8 mouse cellular contexts compared by ENCODE assay signal in the genomic region with DNA sequence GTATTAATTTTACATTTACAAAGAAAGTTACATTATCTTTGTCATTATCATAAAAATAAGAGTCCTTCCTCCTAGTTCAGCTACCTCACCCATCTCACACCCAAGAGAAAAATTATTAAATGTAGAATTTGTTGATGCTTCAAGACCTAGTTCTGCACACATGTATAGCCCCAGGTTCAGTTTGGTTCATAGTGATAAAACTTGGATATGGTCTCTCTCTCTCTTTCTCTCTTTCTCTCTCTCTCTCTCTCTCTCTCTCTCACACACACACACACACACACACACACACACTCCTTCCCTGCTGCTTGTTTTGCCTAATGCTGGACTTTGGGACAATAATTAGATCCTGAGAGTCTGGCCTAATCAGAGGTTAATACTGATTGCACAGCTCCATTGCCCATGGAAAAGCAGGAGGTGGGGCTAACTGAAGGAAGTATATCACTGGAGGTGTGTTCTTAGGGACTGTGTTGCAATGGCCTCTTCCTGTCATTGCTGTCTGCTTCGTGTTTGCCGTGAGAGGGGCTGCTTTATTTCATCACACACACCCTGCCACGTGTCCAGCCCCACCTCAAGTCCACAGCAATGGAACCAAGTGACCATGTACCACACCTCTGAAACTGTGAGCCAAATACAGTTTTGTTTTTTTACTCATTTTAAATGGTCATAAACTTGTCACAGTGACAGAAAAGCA. TPM values are rescaled to one million over a fixed set of nuclear protein-coding genes. Genes with fewer than 3 reads are reported as not detected.
DNase-seq lines count a peak whose midpoint lies in the region; ATAC-seq and TF ChIP-seq lines count a peak whose summit lies in the region.

No protein-coding gene starts in this region.

- H3K36me3 ChIP-seq in heart, embryonic 15.5 days: no peaks in the 10 kb centered on the region
- no peaks in the 10 kb centered on the region for H3K36me3 ChIP-seq in embryonic facial prominence, embryonic 14.5 days (ENCODE audit: control insufficient read depth, insufficient read depth, low read length)
- H3K36me3 ChIP-seq in limb, embryonic 14.5 days (ENCODE audit: control insufficient read depth, insufficient read depth, low read length): no peaks in the 10 kb centered on the region

- peak overlapping the region; percentile 81 for H3K4me2 ChIP-seq in heart, embryonic 15.5 days
- peak overlapping the region; percentile 68 for H3K4me2 ChIP-seq in embryonic facial prominence, embryonic 14.5 days (ENCODE audit: low read depth, low read length)
- H3K4me2 ChIP-seq in limb, embryonic 14.5 days (replicated peaks; ENCODE audit: low read depth, low read length, severe bottlenecking): peak overlapping the region; percentile 71

- H3K27ac ChIP-seq in heart, embryonic 15.5 days: peak overlapping the region; percentile 99; the same call in 1 of the 2 replicates
- no peak overlapping the region for H3K27ac ChIP-seq in embryonic facial prominence, embryonic 14.5 days (replicated peaks; ENCODE audit: low read depth, low read length)
- no peak overlapping the region for H3K27ac ChIP-seq in limb, embryonic 14.5 days (replicated peaks; ENCODE audit: low read depth, low read length)

- H3K27me3 ChIP-seq in heart, embryonic 15.5 days: no peaks in the 10 kb centered on the region
- no peaks in the 10 kb centered on the region for H3K27me3 ChIP-seq in embryonic facial prominence, embryonic 14.5 days (replicated peaks; ENCODE audit: control insufficient read depth, insufficient read depth, low read length)
- no peaks in the 10 kb centered on the region for H3K27me3 ChIP-seq in limb, embryonic 14.5 days (ENCODE audit: control insufficient read depth, insufficient read depth, low read length)

- WGBS in heart, embryonic 15.5 days: 39% methylated on average over 3 of the region's 3 CpGs
- WGBS in embryonic facial prominence, embryonic 14.5 days: 47% methylated on average over 3 of the region's 3 CpGs
- 16% methylated on average over 3 of the region's 3 CpGs for WGBS in limb, embryonic 14.5 days

- no peak for DNase-seq in heart, postnatal 25 days (ENCODE audit: low spot score)
- DNase-seq in embryonic facial prominence, embryonic 14.5 days (ENCODE audit: low spot score): no peak
- no peak for DNase-seq in limb, embryonic 14.5 days (ENCODE audit: low spot score)
- no peak for DNase-seq in gastrocnemius, postnatal 25 days
- DNase-seq in layer of hippocampus, postnatal 25 days (ENCODE audit: extremely low spot score in 1 of 2, low spot score in 1 of 2): no peak
- DNase-seq in frontal cortex, postnatal 25 days (ENCODE audit: low spot score in 2 of 2): no peak

- no peak for ATAC-seq in heart, embryonic 15.5 days (replicated peaks; ENCODE audit: insufficient number of reproducible peaks, insufficient read depth, low FRiP score, low read depth)
- no peak for ATAC-seq in embryonic facial prominence, embryonic 14.5 days (ENCODE audit: low read depth)
- no peak for ATAC-seq in limb, embryonic 14.5 days (ENCODE audit: low FRiP score, low read depth)
- ATAC-seq in monocyte, adult 5-6 weeks (replicated peaks; ENCODE audit: insufficient number of reproducible peaks, low FRiP score, low TSS enrichment, poor library complexity, severe bottlenecking): peak; percentile 46; the same call in 1 of the 2 replicates

- H3K9me3 ChIP-seq in heart, embryonic 15.5 days (replicated peaks): no peaks in the 10 kb centered on the region
- H3K9me3 ChIP-seq in embryonic facial prominence, embryonic 14.5 days (ENCODE audit: control insufficient read depth, low read length): no peaks in the 10 kb centered on the region
- no peaks in the 10 kb centered on the region for H3K9me3 ChIP-seq in limb, embryonic 14.5 days (ENCODE audit: control insufficient read depth, low read length)

- H3K9ac ChIP-seq in heart, embryonic 15.5 days: no peak overlapping the region
- peak overlapping the region; percentile 98; the same call in 1 of the 2 replicates for H3K9ac ChIP-seq in embryonic facial prominence, embryonic 14.5 days (ENCODE audit: low read depth, low read length)
- H3K9ac ChIP-seq in limb, embryonic 14.5 days (ENCODE audit: low read depth, low read length, severe bottlenecking): no peak overlapping the region

- peak overlapping the region; percentile 97 for H3K4me3 ChIP-seq in heart, embryonic 15.5 days
- H3K4me3 ChIP-seq in embryonic facial prominence, embryonic 14.5 days (ENCODE audit: low read depth, low read length): peak overlapping the region; percentile 91
- H3K4me3 ChIP-seq in limb, embryonic 14.5 days (replicated peaks; ENCODE audit: low read length): peak overlapping the region; percentile 88

- intact Hi-C loops in heart, postnatal 25 days (cut with DNase I): no loop called here

- TF ChIP-seq POLR2A in limb, embryonic 14.5 days (IDR thresholded peaks at IDR 0.05; ENCODE audit: borderline replicate concordance, extremely low read depth, insufficient read depth, insufficient read length): no peak

- H3K4me1 ChIP-seq in heart, embryonic 15.5 days (replicated peaks): peaks cover 15% of the 10 kb centered on the region
- H3K4me1 ChIP-seq in embryonic facial prominence, embryonic 14.5 days (ENCODE audit: control insufficient read depth, insufficient read depth, low read length): peaks cover 11% of the 10 kb centered on the region
- H3K4me1 ChIP-seq in limb, embryonic 14.5 days (ENCODE audit: control insufficient read depth, insufficient read depth, low read length): peaks cover 7% of the 10 kb centered on the region

RNA-seq across cellular contexts. Expression of gene Ecpas, which starts 0.9 kb away (rescaled TPM):
- polyA plus RNA-seq in heart, embryonic 15.5 days (2015; fragmentation: Nextera tagmentation; extraction: Ambion mirVana): 24.8 and 29.1 TPM in 2 replicates
- total RNA-seq in heart, postnatal 25 days (2021): 100 to 1,000 TPM; 188 to 190 TPM
- polyA plus RNA-seq in embryonic facial prominence, embryonic 14.5 days (2014; fragmentation: Nextera tagmentation; extraction: Ambion mirVana): 42.4 and 46.5 TPM in 2 replicates
- 21.4 and 25.7 TPM in 2 replicates for polyA plus RNA-seq in limb, embryonic 14.5 days (2012; rRNA removed)
- 41.9 and 46.9 TPM in 2 replicates for polyA plus RNA-seq in limb, embryonic 14.5 days (2014; fragmentation: Nextera tagmentation; extraction: Ambion mirVana)
- 39.7 to 80.2 TPM (median 72.1 TPM) in 3 replicates for total RNA-seq in monocyte, adult 5-6 weeks (2017)
- total RNA-seq in gastrocnemius, postnatal 25 days (2021): 100 to 1,000 TPM; 281 to 313 TPM
- 100 to 1,000 TPM; 116 to 132 TPM for total RNA-seq in layer of hippocampus, postnatal 25 days (2021)

RNA-seq across cellular contexts. Expression of gene Zkscan16, which starts 29.9 kb away (rescaled TPM):
- polyA plus RNA-seq in heart, embryonic 15.5 days (2015; fragmentation: Nextera tagmentation; extraction: Ambion mirVana): 0.05 and 0.08 TPM in 2 replicates
- not detected for total RNA-seq in heart, postnatal 25 days (2021)
- polyA plus RNA-seq in embryonic facial prominence, embryonic 14.5 days (2014; fragmentation: Nextera tagmentation; extraction: Ambion mirVana): 0.75 and 0.90 TPM in 2 replicates
- 1.8 and 2.5 TPM in 2 replicates for polyA plus RNA-seq in limb, embryonic 14.5 days (2012; rRNA removed)
- polyA plus RNA-seq in limb, embryonic 14.5 days (2014; fragmentation: Nextera tagmentation; extraction: Ambion mirVana): 0.91 and 1.5 TPM in 2 replicates
- 0.29 TPM in 1 of 3 replicates, not detected in the others for total RNA-seq in monocyte, adult 5-6 weeks (2017)
- not detected for total RNA-seq in gastrocnemius, postnatal 25 days (2021)
- 10 to 100 TPM; 40.8 to 42.0 TPM for total RNA-seq in layer of hippocampus, postnatal 25 days (2021)

Comparison
In these comparisons a context has a peak if more than half of its experiments do, and no peak if none do; other contexts are left out.
1. RNA of gene Zkscan16, which starts 29.9 kb away (total RNA-seq): 40.8 to 42.0 TPM in layer of hippocampus, postnatal 25 days; not detected in heart, postnatal 25 days, not detected in gastrocnemius, postnatal 25 days and 0.29 TPM in monocyte, adult 5-6 weeks; every median in the first group is over 10 times any median in the second.
2. Peak in every context shown above with its lines, with median percentiles within 50 percentile points of each other: H3K4me2 ChIP-seq and H3K4me3 ChIP-seq.